Mouse (Mus musculus) forebrain, embryonic 14.5 days (tissue): ENCODE data around the gene Prr15l. TPM values are rescaled to one million over a fixed set of nuclear protein-coding genes. Genes with fewer than 3 reads are reported as not detected.

ENCODE experiments used
- ATAC-seq: fragments of 200-750 bp; cut with Nextera tagmentation; 2 replicates; pipeline ENCODE4 v1.8.0; 2017; ENCODE audit warnings: mild to moderate bottlenecking, moderate library complexity
- DNase-seq: peaks from one replicate; pipeline ENCODE4 v3.0.0-alpha.2; 2015; ENCODE audit warnings: low spot score
- H3K27ac ChIP-seq: fragments of 300-500 bp; sonication (generic); 2 replicates; pipeline ENCODE4 v1.5.1; 2014; ENCODE audit warnings: low read depth, mild to moderate bottlenecking, control low read depth, low read length, moderate library complexity
- H3K27me3 ChIP-seq: fragments of 300-500 bp; sonication (generic); replicated peaks from 2 replicates; pipeline ENCODE4 v1.6.1; 2014; ENCODE audit warnings: low read length, control low read depth, mixed read lengths; ENCODE audit not compliant: control insufficient read depth, insufficient read depth
- H3K36me3 ChIP-seq: fragments of 300-500 bp; sonication (generic); 2 replicates; pipeline ENCODE4 v1.6.1; 2014; ENCODE audit warnings: low read length, control low read depth; ENCODE audit not compliant: control insufficient read depth, insufficient read depth
- H3K4me1 ChIP-seq: fragments of 300-500 bp; sonication (generic); 2 replicates; pipeline ENCODE4 v1.6.1; 2014; ENCODE audit warnings: antibody characterized with exemption, low read length, control low read depth; ENCODE audit not compliant: control insufficient read depth, insufficient read depth
- H3K4me2 ChIP-seq: fragments of 300-500 bp; sonication (generic); 2 replicates; pipeline ENCODE4 v1.6.1; 2014; ENCODE audit warnings: mild to moderate bottlenecking, control low read depth, low read length
- H3K4me3 ChIP-seq: fragments of 300-500 bp; sonication (generic); 2 replicates; pipeline ENCODE4 v1.5.1; 2014; ENCODE audit warnings: low read depth, low read length, control low read depth
- H3K9ac ChIP-seq: fragments of 300-500 bp; sonication (generic); 2 replicates; pipeline ENCODE4 v1.6.1; 2014; ENCODE audit warnings: mild to moderate bottlenecking, low read length, control low read depth, moderate library complexity
- H3K9me3 ChIP-seq: fragments of 300-500 bp; sonication (generic); replicated peaks from 2 replicates; pipeline ENCODE4 v1.6.1; 2016; ENCODE audit warnings: low read length, control low read depth, mixed read lengths; ENCODE audit not compliant: control insufficient read depth
- WGBS: fragments of 180-500 bp; shearing (Covaris S2); extraction: QIAGEN DNeasy Blood & Tissue Kit; methylation state at CpG from one replicate; pipeline ENCODE4 v1.1.7; 2014; 5-methylcytosine and 5-hydroxymethylcytosine counted together
- polyA plus RNA-seq: library from polyadenylated mRNA; unstranded; fragments of >200 nt; fragmentation: Nextera tagmentation; extraction: Ambion mirVana; gene quantifications from 2 replicates; pipeline ENCODE4 v1.2.1, GENCODE M21; 2014

The Prr15l gene
- polyA plus RNA-seq, 1 experiment from 2014 or later = 0.09 TPM

DNA sequence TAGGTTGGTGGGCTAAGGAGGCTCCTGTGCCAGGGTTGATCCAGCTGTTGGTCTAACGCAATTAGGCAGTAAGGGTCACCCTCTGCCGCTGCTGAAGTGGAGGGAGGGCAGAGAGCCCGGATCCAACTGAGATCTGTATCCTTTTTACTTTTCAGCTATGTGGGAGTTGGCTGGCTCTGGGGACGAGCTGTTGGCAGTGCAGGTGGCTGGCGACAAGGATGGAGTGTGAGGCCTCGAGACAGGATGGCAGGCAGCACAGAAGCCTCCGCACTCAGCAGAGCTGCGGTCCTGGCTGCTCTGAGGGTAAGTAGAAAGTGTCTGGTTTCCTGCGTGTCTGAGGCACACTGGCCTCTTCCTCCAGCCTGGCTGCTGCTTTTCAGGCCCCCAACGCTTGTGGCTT lies 24.5 kb downstream of the Prr15l start:
- ATAC-seq (no peak), DNase-seq (no peak)
- Histone ChIP-seq H3K4me2 (no peak overlapping the region), H3K27me3 (no peaks in the 10 kb centered on the region), H3K4me1 (no peaks in the 10 kb centered on the region), H3K27ac (no peak overlapping the region), H3K4me3 (no peak overlapping the region), H3K9ac (no peak overlapping the region), H3K36me3 (peaks cover 67% of the 10 kb centered on the region), H3K9me3 (no peaks in the 10 kb centered on the region)
- WGBS = 84% methylated on average over 10 of the region's 10 CpGs

DNA sequence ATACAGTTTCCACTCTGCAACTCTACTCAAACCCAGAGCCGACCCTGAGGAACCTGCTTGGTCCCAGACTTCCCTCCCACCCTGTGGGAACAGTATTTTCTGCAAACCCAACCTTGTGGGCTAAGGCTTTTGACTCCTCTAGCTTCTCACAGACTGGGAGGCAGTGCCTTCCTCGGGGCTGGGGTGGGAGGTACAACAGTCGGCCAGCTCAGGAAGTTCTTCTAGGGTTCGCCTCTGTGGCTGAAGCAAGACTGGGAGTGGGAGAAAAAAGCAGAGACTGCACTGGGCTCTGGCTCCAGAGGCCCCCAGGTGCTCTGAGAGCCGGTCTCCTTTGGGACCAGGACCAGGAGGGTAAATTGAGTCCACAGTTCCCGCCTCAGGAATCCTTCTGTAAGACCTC lies 25.0 kb downstream of the Prr15l start:
- Histone ChIP-seq H3K4me2 (no peak overlapping the region), H3K4me1 (no peaks in the 10 kb centered on the region), H3K9me3 (no peaks in the 10 kb centered on the region), H3K36me3 (peaks cover 71% of the 10 kb centered on the region), H3K27ac (no peak overlapping the region), H3K9ac (no peak overlapping the region), H3K4me3 (no peak overlapping the region), H3K27me3 (no peaks in the 10 kb centered on the region)
- ATAC-seq (no peak), DNase-seq (no peak)
- 77% methylated on average over 6 of the region's 6 CpGs for WGBS

DNA sequence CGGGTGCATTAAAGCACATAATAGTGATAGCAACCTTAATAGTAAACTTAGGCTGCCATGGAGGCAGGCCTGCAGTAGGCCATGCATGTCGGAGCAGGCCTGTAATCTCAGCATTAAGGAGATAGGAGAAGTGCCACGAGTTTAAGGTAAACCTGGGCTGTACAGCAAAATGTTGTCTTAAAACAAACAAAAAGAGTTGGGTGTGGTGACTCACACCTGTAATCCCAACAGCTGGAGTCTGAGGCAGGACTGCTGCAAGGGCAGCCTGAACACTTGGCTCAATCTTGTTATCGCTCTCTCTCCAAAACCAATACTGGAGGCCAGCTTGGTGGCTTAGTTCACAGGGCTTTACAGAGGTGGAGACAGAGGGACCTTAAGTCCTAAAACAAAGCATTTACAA lies 27.2 kb downstream of the Prr15l start:
- Histone ChIP-seq H3K4me1 (no peaks in the 10 kb centered on the region), H3K9ac (no peak overlapping the region), H3K27ac (no peak overlapping the region), H3K9me3 (no peaks in the 10 kb centered on the region), H3K4me3 (no peak overlapping the region), H3K36me3 (peaks cover 88% of the 10 kb centered on the region), H3K4me2 (no peak overlapping the region), H3K27me3 (no peaks in the 10 kb centered on the region)
- ATAC-seq (no peak), DNase-seq (no peak)
- WGBS = 91% methylated on average over 4 of the region's 4 CpGs

DNA sequence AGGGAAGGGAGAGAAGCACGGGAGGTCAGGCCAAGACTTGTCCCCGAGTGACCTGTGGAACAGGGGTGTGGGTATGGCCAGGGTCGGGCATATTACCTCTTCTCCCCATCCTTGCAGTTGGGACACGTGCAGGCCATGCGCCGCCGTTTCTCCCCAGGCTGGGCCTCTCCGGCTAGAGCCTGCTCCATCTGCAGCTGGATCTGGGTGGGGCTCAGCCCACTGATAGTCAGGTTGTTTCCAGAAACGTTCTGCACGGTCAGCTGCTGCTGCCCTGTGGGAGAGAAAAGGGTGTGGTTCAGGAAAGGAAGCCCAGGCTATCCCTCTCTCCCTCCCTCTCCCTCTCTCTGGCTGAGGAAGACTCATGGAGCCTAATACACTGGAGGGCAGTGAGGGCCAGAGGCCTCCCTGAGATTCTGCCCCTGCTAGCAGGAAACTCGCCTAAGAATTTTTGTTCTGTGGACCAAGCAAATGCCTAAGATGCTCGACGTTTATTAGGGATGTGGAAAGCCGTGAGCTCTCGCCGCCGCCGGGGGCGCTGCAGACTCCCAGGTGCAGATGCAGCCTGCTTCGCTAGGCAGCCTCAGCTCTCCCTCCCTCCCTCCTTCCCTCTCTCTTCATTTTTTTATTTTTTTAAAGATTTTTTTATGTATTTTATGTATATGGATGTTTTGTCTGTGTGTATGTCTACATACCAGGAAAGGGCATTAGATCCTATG lies 28.3 kb downstream of the Prr15l start:
- H3K4me2 ChIP-seq = no peak overlapping the region
- peaks cover 92% of the 10 kb centered on the region for H3K36me3 ChIP-seq
- no peaks in the 10 kb centered on the region for H3K4me1 ChIP-seq
- no peaks in the 10 kb centered on the region for H3K27me3 ChIP-seq
- no peak overlapping the region for H3K27ac ChIP-seq
- no peak overlapping the region for H3K9ac ChIP-seq
- H3K4me3 ChIP-seq = no peak overlapping the region
- DNase-seq (no peak), ATAC-seq (no peak)
- no peaks in the 10 kb centered on the region for H3K9me3 ChIP-seq
- WGBS = 63% methylated on average over 19 of the region's 20 CpGs

DNA sequence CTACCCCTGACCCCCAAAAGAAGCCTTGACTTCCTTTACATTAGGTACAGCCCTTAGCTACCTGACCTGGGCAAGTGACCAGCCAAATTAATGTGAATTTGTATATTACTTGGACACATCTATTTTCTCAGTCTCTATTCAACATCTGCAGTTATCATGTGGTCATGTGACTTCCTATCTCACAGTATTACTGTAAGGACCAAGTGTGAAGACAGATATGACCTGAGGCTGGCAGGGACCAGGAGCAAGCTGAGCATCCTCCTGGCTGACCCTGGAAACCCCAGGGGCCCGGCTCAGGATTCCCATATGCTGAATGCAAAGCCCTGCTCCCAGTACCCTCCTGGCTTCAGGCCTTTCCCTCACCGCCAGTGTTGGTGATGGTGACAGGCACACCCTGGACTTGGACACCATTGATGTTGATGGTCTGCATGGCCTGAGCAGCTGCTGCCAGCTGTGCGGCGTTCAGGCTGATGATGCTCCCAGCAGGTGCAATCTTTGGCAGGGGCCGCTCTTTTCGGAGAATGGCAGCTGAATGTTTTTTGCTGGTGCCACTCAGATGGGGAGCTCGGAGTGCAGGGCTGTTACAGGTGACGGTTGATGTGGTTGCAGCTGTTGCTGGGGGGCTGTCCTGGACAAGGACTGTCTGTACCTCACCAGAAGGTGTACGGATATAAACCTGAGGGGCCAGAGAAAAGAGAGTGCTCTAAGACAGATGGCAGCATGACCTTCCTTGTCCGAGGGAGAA lies 29.3 kb downstream of the Prr15l start:
- Histone ChIP-seq H3K36me3 (peaks cover 93% of the 10 kb centered on the region), H3K4me1 (no peaks in the 10 kb centered on the region), H3K9me3 (no peaks in the 10 kb centered on the region), H3K9ac (no peak overlapping the region), H3K27me3 (no peaks in the 10 kb centered on the region), H3K4me3 (no peak overlapping the region), H3K27ac (no peak overlapping the region), H3K4me2 (no peak overlapping the region)
- ATAC-seq = no peak
- WGBS = 95% methylated on average over 10 of the region's 10 CpGs
- no peak for DNase-seq

DNA sequence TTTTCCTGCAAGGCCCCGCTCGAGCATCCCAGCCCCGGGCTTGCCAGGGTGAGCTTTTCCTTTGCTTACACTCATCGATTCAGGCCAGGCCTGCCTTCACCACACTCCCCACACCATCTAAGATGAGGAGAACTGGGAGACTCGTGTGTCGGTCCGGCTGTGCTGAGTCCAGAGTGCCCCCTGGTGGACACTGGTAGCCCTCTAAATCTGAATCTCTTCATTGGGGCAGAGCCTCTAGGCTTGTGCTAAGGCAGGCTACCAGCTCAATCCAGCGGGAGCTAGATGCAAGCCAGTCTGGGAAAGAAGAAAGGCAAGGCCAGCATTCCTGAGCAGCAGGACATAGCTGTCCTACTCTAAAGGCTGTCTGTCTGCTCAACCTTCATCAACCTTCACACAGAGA lies 35.7 kb downstream of the Prr15l start:
- Histone ChIP-seq H3K4me3 (no peak overlapping the region), H3K4me2 (no peak overlapping the region), H3K27ac (no peak overlapping the region), H3K4me1 (no peaks in the 10 kb centered on the region), H3K36me3 (peaks cover 49% of the 10 kb centered on the region), H3K9ac (no peak overlapping the region), H3K27me3 (no peaks in the 10 kb centered on the region), H3K9me3 (no peaks in the 10 kb centered on the region)
- peak; percentile 55; the same call in 1 of the 2 replicates for ATAC-seq
- peak; percentile 86 for DNase-seq
- 13% methylated on average over 8 of the region's 8 CpGs for WGBS

DNA sequence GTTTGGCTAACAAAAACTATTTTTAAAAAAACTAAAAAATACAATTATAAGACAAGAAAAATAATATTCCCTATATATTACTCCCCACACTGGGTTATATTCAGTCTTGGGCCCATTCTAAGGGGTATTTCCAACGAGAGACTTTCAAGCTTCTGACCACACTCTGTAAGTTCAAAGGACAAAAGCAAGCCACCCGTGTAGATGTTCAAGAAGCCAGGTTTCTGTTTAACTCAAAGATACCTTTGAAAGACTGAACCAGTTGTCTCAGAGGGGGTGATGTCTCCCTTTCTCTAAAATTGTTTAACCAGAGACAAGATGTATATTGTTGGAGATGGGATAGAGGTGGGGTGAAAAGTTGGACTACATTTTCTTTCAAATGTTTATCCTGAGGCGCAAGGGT lies 38.3 kb downstream of the Prr15l start:
- ATAC-seq (no peak), DNase-seq (no peak)
- Histone ChIP-seq H3K27me3 (no peaks in the 10 kb centered on the region), H3K4me3 (no peak overlapping the region), H3K9me3 (no peaks in the 10 kb centered on the region), H3K4me2 (no peak overlapping the region), H3K36me3 (peaks cover 23% of the 10 kb centered on the region), H3K4me1 (no peaks in the 10 kb centered on the region), H3K27ac (no peak overlapping the region), H3K9ac (no peak overlapping the region)
- WGBS = 91% methylated on average over 3 of the region's 3 CpGs

DNA sequence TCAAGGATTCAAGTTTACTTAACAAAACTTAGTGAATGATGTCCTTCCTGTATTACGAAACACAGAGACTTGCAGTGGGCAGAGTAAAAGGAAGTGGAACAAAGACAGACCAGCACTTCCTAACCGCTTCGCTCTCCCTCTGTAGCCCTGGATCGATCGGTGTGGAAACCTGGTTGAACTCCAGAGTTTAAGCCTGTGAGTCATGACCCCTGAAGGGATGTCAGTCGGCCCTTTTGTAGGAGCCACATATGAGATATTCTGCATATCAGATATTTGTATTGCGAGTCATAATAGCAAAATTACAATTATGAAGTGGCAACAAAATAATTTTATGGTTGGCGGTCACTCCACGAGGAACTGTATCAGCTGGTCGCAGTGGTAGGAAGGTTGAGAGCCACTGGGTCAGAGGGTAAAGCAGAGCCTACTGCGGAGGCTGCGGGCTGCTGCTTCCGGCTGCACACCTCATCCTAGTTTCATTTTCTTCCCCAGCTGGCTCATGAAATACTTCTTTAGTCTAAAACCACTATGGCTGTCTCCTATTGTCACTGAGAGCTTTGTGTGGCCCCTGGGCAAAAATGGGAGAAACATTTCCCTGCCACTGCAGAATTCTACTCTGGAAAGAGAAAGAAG lies 39.1 kb downstream of the Prr15l start:
- no peak for DNase-seq
- Histone ChIP-seq H3K4me3 (no peak overlapping the region), H3K27me3 (no peaks in the 10 kb centered on the region), H3K36me3 (peaks cover 15% of the 10 kb centered on the region), H3K9me3 (no peaks in the 10 kb centered on the region), H3K4me2 (no peak overlapping the region), H3K9ac (no peak overlapping the region; the same call in 1 of the 2 replicates), H3K4me1 (no peaks in the 10 kb centered on the region), H3K27ac (no peak overlapping the region)
- ATAC-seq = no peak
- WGBS = 95% methylated on average over 13 of the region's 13 CpGs
